Mouse (Mus musculus) thymus, postnatal 14 days (tissue): ENCODE data around the gene Grtp1.

Source experiments
- DNase-seq: peaks from one replicate; pipeline ENCODE4 v3.0.0; 2021

Gene Grtp1

DNA sequence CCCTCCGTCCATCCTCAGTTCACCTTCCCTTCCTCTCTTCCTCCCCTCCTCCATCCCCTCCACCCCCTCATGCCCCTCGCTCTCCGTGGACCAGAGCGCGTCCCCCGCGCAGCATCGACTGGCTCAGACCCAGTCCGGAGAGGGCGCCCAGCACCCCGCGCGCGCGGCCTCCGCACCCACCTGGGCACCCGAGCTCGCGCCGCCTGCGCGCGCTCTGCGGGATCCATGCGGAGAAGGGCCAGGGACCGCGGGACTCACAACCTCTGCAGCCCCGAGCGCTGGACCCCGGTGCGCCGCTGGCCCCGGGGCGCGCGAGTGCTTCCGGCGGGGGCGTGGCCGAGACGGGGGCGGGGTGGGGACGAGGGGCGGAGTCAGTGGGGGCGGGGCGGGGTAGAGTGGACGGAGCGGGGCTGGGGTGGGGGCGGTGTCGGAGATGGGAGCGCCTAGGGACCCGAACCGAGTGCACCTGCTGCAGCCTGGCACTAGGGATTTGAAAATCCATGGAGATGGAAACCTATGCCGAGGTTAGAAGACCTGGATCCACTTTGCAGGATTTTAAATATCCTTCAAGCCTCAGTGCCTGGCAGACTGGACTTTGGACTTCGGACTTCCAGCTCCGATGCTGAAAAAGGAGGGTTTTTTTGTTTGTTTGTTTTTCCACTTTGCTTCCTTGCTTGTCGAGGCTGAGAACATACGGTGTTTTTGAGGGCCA lies at the start of gene Grtp1:
Gene Grtp1, minus strand, starts transcription at position 320 of the 712 bp plus-strand sequence.
- DNase-seq = peak; percentile 40

DNA sequence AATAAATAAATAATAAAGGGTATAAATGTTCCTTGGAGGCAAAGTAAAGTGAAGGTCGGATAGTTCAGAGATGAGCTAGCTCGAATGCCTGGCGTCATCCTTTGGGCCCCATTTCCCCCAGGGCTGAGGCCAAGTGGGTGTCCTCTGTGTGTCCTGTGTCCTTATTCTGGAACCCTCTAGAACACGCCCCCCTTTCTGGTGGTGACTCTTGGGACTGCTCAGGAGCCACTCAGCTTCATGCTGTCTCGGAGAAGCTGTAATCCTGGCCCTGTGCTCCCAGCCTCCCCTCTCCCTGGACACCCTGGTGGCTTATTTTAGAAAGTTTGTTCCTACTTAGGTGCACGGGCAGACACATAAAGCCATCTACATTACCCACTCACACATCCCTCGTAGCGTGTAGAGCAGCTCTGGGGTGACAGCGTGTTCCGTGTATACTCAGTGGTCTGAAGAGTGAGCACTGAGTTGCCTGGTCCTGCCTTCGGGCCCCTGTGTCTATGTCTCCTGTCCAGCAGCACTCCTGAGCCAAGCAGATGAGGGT lies 44.0 kb upstream of the Grtp1 start:
- DNase-seq = no peak

DNA sequence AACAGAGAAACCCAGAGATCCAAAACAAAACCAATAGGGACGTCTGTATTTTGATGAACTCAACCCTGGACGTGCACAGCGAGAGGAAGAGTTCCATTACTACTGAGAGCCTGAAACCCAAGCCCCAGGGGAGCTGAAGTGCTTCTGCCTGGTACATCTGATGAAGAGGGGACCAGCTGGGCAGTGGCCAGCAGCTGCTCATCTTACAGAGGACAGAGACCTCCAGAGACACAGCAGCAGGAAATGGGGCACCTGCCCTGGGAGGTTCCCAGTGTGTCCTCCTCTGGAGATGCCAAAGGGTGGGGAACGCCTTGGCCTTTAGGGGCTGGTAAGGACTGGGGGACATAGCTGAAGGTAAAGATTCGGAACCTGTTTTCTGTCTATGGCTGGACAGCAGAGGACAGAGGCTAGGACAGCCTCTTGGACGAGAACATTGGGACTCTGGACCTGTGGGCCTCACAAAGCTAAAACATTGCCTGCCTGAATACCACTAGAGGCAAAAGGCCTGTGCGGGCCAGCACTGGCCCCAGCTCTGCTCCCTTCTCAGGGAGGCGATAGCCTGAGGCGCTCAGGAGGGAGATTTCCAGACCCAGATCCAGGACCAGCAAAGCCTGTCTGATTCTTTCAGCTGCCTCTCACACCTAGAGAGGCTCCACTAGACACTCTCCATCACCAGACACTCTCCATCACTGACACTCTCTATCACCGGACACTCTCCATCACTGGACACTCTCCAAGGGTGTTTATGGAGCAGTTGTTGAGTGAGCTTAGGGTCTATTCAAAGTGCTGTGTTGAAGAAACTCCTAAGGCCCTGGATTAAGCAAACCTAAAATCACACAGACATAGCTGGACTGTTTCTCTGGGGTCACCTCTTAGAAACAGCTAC lies 42.8 kb upstream of the Grtp1 start:
- no peak for DNase-seq

DNA sequence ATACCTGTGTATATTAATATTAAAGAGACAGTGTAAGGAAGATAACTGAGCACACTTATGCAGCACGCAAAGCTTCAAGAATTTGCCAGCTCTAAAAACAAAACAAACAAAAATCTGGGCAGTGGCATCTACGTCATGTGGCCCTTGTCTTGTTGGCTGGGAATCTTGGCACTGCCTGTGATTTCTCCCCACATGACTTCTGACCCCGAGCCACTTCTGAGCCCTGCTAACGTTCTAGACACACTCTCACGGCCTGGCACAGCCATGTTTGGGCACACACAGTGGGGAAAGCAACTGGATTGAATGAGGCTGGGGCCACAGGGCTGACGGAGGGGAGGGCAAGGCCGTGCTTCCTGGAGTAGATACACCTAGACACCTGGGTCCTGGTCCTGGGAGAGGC lies 40.3 kb upstream of the Grtp1 start:
- no peak for DNase-seq

- DNase-seq = no peak
Measured at GRCm38 (mm10) chr8:13240055-13240454, 39.6 kb upstream of the Grtp1 start.

DNA sequence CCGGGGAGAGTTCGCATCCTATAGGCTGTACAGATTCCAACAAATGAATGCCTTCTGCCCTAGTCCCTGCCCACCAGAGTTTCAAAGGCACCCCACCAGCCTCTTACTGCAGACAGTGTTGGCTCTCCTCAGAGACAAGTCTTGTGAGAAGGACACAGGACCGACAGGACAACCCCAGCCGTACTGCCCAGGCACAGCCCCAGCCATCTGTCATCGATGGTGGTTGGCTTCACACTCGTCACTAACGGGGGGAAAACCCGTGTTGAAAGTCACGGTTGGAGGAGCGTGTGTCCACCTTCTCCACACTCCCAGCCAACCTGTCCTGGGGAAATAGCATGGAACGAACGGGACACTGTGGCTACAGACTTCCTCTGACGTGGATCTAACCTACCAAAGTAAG lies 34.4 kb upstream of the Grtp1 start:
- no peak for DNase-seq

GRCm38 (mm10) chr8:13230471-13230870 lies 30.1 kb upstream of the Grtp1 start:
- no peak for DNase-seq

- no peak for DNase-seq
Measured at GRCm38 (mm10) chr8:13229802-13230201, 29.4 kb upstream of the Grtp1 start.

- no peak for DNase-seq
Measured at GRCm38 (mm10) chr8:13228923-13229610, 28.6 kb upstream of the Grtp1 start.

DNA sequence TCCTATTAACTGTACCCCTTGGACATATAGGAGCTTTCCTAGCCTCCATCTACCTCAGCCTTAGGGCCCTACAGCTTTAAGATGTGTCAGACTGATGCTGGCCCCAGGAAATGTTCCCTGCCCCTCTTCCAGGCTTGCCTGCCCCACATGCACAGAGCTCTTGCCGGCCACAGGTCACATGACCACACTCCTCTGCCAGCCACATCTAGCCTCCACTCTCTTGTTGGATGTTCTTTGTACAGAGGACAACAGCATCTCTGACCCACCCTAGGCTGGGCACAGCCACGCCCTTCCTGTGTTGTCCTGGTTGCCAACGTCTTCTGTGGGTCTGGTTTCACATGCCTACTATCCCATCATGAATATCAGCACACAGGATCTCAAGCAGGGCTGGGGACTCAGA lies 26.8 kb upstream of the Grtp1 start:
- DNase-seq = no peak

GRCm38 (mm10) chr8:13226288-13226687 lies 25.9 kb upstream of the Grtp1 start:
- DNase-seq = no peak

DNA sequence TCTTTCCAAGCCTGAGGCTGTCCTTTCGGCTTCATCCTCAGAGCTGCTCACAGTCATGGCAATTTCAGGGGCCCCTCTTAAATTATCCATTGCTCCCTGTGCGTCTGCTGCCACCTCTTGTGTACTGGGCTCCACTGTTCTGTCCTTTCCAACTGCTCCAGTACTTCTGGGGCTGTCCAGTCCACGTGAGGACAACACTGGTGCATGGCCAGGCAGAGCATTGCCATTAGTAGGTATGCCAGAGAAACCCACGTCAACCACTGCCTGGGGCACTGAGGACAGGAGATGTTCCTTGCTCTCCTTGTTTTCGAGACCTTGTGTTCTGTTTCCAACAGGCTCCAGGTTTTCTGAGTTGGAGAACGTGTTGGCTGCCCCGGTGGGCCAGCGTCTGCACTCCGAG lies 24.0 kb upstream of the Grtp1 start:
- no peak for DNase-seq

DNA sequence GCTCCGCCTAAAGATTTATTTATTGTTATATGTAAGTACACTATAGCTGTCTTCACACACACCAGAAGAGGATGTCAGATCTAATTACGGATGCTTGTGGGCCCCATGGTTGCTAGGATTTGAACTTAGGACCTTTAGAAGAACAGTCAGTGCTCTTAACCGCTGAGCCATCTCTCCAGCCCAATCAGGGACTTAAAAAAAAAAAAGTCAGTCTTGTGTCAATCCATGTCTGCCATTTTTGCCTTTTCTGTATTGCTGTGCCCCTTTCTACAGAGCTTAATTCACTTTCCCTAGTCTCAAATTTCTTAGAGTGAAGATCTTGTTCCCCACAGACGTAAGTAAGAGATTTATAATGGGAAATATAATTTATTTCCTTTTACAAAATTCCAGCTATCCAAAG lies 18.0 kb upstream of the Grtp1 start:
- DNase-seq = no peak

DNA sequence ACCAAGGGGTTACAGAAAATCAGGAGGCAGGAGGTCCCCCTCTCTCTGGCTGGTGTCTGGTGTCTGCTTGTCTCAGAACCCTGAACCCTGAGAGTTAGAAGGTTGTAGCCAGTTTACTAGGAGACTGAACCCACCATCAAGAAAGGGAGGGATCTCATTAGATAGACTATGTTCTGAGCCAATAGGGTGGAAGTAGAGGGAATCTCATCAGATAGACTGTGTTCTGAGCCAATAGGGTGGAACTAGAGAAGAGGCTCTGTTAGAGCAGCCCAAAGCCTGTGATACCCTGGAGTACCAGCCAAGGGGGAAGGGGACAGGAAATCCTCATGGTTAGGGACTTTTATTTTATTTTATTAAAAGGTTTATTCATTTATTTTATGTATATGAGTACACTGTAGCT lies 17.6 kb upstream of the Grtp1 start:
- no peak for DNase-seq

- DNase-seq = no peak
Measured at GRCm38 (mm10) chr8:13217093-13217492, 16.7 kb upstream of the Grtp1 start.

GRCm38 (mm10) chr8:13216386-13216785 lies 16.0 kb upstream of the Grtp1 start:
- DNase-seq = no peak

GRCm38 (mm10) chr8:13213479-13214268 lies 13.3 kb upstream of the Grtp1 start:
- DNase-seq = peak; percentile 92

GRCm38 (mm10) chr8:13209770-13210169 lies 9.3 kb upstream of the Grtp1 start:
- DNase-seq = no peak

- peak; percentile 16 for DNase-seq
Measured at GRCm38 (mm10) chr8:13208627-13209355, 8.4 kb upstream of the Grtp1 start.

GRCm38 (mm10) chr8:13206290-13206689 lies 5.9 kb upstream of the Grtp1 start:
- no peak for DNase-seq

- no peak for DNase-seq
Measured at GRCm38 (mm10) chr8:13205311-13205710, 4.9 kb upstream of the Grtp1 start.
